Mouse (Mus musculus) small intestine, adult 2 months (tissue): ENCODE results near the gene Fam170b. TPM values are rescaled to one million over a fixed set of nuclear protein-coding genes. Genes with fewer than 3 reads are reported as not detected.

Experiments
- H3K27ac ChIP-seq: fragments of 200-500 bp; 2 replicates; pipeline ENCODE4 v1.5.1; 2012; ENCODE audit warnings: low read depth, low read length, control low read depth, inconsistent platforms; ENCODE audit not compliant: insufficient read depth
- H3K27me3 ChIP-seq: fragments of 200-500 bp; 2 replicates; pipeline ENCODE4 v1.6.1; 2012; ENCODE audit warnings: mild to moderate bottlenecking, moderate library complexity, low read length, inconsistent platforms; ENCODE audit not compliant: control insufficient read depth, insufficient read depth
- H3K36me3 ChIP-seq: fragments of 200-500 bp; 2 replicates; pipeline ENCODE4 v1.6.1; 2012; ENCODE audit warnings: mild to moderate bottlenecking, low read length, control low read depth, inconsistent platforms; ENCODE audit not compliant: control insufficient read depth, insufficient read depth
- H3K4me1 ChIP-seq: fragments of 200-500 bp; 2 replicates; pipeline ENCODE4 v1.6.1; 2012; ENCODE audit warnings: low read length, inconsistent platforms, mixed read lengths; ENCODE audit not compliant: control insufficient read depth, insufficient read depth, insufficient read length
- H3K4me3 ChIP-seq: fragments of 200-500 bp; 2 replicates; pipeline ENCODE4 v1.5.1; 2012; ENCODE audit warnings: low read depth, mild to moderate bottlenecking, control low read depth, inconsistent platforms, low read length, moderate library complexity
- CTCF ChIP-seq: fragments of 200-500 bp; IDR thresholded peaks from 2 replicates; pipeline ENCODE4 v1.5.1; 2012; ENCODE audit warnings: low read depth, mild to moderate bottlenecking, control low read depth, inconsistent platforms, low read length, moderate library complexity, mixed read lengths; ENCODE audit not compliant: insufficient replicate concordance, insufficient read length; ENCODE audit errors: extremely low read depth
- POLR2A ChIP-seq: fragments of 200-500 bp; IDR thresholded peaks from 2 replicates; pipeline ENCODE4 v1.6.1; 2012; ENCODE audit warnings: low read depth, mild to moderate bottlenecking, control low read depth, inconsistent platforms, low read length, moderate library complexity
- WGBS: fragments of 180-500 bp; shearing (Covaris S2); methylation state at CpG from one replicate; pipeline ENCODE4 v1.1.7; 2018; 5-methylcytosine and 5-hydroxymethylcytosine counted together
- polyA plus RNA-seq: library from polyadenylated mRNA; depleted of rRNA; stranded (reverse); fragments of >200 nt; gene quantifications from 2 replicates; pipeline ENCODE4 v1.2.3, GENCODE M21; 2012; rRNA removed

The Fam170b gene
- not detected in 2 replicates for polyA plus RNA-seq

DNA sequence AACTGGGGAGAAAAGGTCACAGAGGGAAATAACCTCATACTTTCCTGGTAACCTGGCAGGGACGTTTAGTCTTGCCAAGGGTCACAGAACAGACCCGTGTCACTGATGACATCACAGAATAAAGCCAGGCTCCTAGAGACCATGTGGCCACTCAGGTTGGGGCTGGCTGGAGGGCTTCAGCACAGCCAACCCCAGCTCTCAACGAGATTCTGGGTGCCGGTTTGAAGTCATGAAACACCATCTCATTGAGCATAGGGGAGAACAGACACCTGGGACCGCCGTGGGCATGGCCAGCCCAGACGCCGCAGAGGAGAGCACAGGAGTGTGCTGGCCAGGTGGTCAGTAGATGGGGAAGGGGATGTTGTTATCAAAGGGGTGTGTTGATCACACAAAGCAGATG lies at the start of gene Fam170b:
TSS of gene Fam170b (plus strand) at position 116 of the 400 bp plus-strand sequence.
- Histone ChIP-seq H3K27me3 (no peaks in the 10 kb centered on the region), H3K36me3 (no peaks in the 10 kb centered on the region), H3K27ac (no peak within 1 kb of the TSS), H3K4me1 (no peaks in the 10 kb centered on the region), H3K4me3 (no peak within 1 kb of the TSS)
- 63% methylated on average over 8 of the region's 8 CpGs for WGBS
- TF ChIP-seq CTCF (no peak), POLR2A (no peak)

DNA sequence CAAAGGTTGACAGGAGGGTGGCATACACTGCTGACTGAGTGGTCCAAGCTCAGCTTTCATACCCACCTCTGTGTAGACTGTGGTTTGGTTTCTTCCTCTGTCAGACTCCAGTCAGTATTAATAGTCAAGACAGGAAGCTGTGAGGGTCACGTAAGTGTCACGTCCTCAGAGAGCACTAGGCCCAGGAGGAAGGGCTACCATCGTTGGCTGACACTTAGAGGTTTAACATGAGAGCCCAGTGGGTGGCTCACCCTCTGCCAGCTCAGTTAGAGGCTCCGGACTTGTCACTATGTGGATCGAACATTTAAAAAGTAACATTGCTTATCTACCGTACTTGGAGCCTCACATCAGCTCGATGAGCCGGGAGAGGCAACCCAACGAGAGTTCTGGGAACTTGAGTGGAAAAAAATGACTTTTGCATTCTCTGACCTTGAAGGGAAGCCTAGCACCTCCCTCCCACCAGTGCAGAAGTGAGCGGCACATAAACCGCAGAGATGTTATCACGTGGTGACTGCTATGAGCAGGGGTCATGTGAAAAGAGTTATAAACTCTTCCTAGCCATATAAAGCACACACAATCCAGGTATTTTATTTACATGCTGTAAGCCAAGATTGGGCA lies 49.5 kb upstream of the Fam170b start:
- Histone ChIP-seq H3K4me1 (peaks cover 5% of the 10 kb centered on the region; the same call in 1 of the 2 replicates), H3K4me3 (no peak overlapping the region), H3K27ac (peak overlapping the region; percentile 41), H3K27me3 (no peaks in the 10 kb centered on the region), H3K36me3 (no peaks in the 10 kb centered on the region)
- WGBS, result 42% methylated on average over 12 of the region's 12 CpGs
- TF ChIP-seq POLR2A, result no peak
- no peak for TF ChIP-seq CTCF

DNA sequence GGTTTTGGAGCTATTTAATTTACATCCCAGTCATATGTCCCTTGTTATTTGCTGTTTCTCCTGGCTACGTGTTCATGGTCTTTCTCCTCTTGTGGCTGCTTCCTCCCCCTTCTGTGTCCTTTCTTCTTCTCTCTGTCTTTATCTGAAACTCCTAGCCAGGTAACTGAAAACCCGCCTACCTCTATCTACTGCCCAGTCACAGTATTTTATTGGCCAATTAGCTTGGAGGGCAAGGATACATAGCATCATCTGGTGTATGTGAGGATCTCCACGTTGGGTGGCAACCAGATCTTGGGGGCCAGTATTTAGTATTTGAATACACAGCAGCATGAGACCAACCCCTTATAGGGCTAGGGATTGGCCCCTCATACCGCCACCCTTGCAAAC lies 49.0 kb upstream of the Fam170b start:
- 46% methylated on average over 4 of the region's 4 CpGs for WGBS

DNA sequence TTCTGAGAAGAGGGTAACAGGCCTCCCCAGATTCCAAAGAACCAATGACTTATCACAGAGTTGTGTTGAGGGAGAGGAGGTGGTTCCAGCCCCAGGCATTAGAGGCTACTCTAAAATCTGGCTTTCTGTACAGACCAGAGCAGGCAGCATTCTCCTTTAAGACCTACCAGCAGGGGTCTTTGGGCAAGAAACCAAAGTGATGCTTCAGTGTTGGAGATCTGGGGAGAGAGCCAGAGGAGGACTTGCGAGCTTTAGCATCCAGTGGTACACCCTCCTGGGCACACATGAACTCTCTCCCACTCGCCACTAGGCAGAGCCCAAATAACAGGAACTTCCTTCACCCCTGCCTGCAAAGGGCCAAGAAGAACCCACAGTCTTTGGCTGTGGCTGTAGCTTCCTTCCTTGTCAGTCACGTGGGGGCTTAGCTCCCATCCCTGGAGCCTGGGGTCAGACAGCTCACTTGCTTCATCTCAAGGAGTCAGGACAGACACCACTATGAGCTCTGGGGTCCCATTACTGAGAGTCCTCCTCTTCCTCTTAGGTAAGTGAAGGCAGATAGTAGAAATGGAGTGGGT lies 48.1 kb upstream of the Fam170b start, which contains the start of gene Tmem273:
TSS of gene Tmem273 (plus strand) at position 408 of the 575 bp plus-strand sequence.
- peaks cover 5% of the 10 kb centered on the region; the same call in 1 of the 2 replicates for H3K4me1 ChIP-seq
- TF ChIP-seq POLR2A, result no peak
- TF ChIP-seq CTCF, result no peak
- WGBS, result 82% methylated on average over 3 of the region's 3 CpGs
- no peaks in the 10 kb centered on the region for H3K27me3 ChIP-seq
- peak within 1 kb of the TSS; percentile 25; the same call in 1 of the 2 replicates for H3K27ac ChIP-seq
- H3K4me3 ChIP-seq, result peak within 1 kb of the TSS; percentile 49
- H3K36me3 ChIP-seq, result no peaks in the 10 kb centered on the region

More for the DNA sequence above, 49.0 kb upstream of the Fam170b start:
- Histone ChIP-seq H3K4me1 (peaks cover 5% of the 10 kb centered on the region; the same call in 1 of the 2 replicates), H3K36me3 (no peaks in the 10 kb centered on the region), H3K27me3 (no peaks in the 10 kb centered on the region), H3K27ac (0 out of 2 replicates have a peak overlapping the region, but pooled peaks have one; percentile 8), H3K4me3 (no peak overlapping the region)
- no peak for TF ChIP-seq CTCF
- no peak for TF ChIP-seq POLR2A

DNA sequence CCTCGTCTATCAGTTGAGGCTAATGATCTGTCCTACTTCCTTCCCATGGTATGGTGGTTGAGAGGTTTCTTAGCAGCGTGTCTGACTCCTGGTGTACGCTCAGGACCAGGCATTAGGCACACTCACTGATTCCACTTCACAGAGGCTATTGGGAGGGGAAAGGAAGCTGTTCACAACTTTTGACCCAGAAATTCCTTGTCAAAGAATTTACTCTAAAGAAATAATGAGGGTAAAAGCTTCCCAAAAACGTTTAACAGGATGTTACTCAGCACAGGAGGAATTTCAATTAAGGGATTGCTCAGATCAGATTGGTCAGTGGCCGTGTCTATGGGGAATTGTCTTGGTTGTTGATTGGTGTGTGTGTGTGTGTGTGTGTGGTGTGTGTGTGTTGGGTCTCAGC lies 46.1 kb upstream of the Fam170b start:
- H3K36me3 ChIP-seq, result no peaks in the 10 kb centered on the region
- no peak overlapping the region for H3K4me3 ChIP-seq
- no peaks in the 10 kb centered on the region for H3K27me3 ChIP-seq
- WGBS, result 59% methylated on average over 5 of the region's 5 CpGs
- no peak for TF ChIP-seq POLR2A
- no peak for TF ChIP-seq CTCF
- H3K4me1 ChIP-seq, result peaks cover 5% of the 10 kb centered on the region; the same call in 1 of the 2 replicates
- H3K27ac ChIP-seq, result no peak overlapping the region

DNA sequence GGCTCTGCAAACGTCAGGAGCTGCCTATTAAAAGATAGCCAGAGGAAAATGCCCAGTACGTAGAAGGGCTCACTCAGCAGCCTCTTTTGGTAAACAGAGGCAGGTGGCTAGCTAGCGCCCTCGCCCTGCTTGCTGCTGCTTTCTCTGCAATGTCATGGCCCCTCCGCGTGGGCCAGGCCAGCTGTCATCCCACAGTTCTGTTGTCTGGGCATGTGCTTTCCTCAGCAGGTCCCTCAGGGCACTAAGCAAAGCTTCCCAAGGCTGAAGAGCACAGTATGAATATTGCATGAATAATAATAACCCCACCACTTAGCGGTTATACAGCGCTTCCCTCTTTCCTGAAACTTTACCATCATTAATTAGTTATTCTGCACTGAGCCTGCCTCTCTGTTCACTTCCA lies 37.4 kb upstream of the Fam170b start:
- H3K4me3 ChIP-seq, result no peak overlapping the region
- 75% methylated on average over 8 of the region's 8 CpGs for WGBS

DNA sequence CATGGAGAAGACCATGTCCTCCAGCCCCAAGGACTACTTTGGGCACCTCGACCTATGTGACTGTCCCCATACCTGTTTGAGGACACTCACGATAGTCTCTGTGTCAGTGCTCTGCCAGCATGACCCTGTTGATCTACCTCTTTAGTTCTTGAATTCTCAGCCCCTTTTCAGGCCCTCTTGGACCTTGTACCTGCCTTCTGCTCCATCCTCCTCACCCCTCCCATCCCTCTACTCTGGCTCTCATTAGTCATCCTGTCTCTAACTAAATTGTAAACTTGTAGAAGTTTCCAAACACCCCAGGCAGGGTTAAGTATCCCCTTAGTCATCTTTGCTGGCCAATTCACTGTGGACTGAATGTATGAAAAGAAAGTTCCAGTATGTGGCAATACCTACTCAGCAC lies 36.0 kb upstream of the Fam170b start:
- TF ChIP-seq POLR2A (no peak), CTCF (no peak)
- Histone ChIP-seq H3K36me3 (no peaks in the 10 kb centered on the region), H3K4me1 (no peaks in the 10 kb centered on the region; the same call in 1 of the 2 replicates), H3K27me3 (no peaks in the 10 kb centered on the region), H3K27ac (no peak overlapping the region), H3K4me3 (no peak overlapping the region)
- WGBS, result 59% methylated on average over 2 of the region's 2 CpGs

More for the DNA sequence above, 37.4 kb upstream of the Fam170b start:
- no peaks in the 10 kb centered on the region; the same call in 1 of the 2 replicates for H3K4me1 ChIP-seq
- no peaks in the 10 kb centered on the region for H3K36me3 ChIP-seq
- H3K27ac ChIP-seq, result no peak overlapping the region
- TF ChIP-seq POLR2A (no peak), CTCF (no peak)
- H3K27me3 ChIP-seq, result no peaks in the 10 kb centered on the region
